Mouse (Mus musculus) brain, embryonic 18.5 days (tissue): ENCODE data around the gene Keap1.
"Not testable (repeated sequence)": the region's sequence is repeated elsewhere in the genome, so short reads cannot be mapped to it uniquely, and the experiment has no call there.

Experiments used
- DNase-seq: peaks from one replicate; pipeline ENCODE4 v3.0.0-alpha.2; 2012; ENCODE audit warnings: low read depth, low spot score

Gene Keap1

GRCm38 (mm10) chr9:21238733-21239464, at the start of gene Keap1:
Gene Keap1 (minus strand): TSS chr9:21239361.
- DNase-seq = no peak

DNA sequence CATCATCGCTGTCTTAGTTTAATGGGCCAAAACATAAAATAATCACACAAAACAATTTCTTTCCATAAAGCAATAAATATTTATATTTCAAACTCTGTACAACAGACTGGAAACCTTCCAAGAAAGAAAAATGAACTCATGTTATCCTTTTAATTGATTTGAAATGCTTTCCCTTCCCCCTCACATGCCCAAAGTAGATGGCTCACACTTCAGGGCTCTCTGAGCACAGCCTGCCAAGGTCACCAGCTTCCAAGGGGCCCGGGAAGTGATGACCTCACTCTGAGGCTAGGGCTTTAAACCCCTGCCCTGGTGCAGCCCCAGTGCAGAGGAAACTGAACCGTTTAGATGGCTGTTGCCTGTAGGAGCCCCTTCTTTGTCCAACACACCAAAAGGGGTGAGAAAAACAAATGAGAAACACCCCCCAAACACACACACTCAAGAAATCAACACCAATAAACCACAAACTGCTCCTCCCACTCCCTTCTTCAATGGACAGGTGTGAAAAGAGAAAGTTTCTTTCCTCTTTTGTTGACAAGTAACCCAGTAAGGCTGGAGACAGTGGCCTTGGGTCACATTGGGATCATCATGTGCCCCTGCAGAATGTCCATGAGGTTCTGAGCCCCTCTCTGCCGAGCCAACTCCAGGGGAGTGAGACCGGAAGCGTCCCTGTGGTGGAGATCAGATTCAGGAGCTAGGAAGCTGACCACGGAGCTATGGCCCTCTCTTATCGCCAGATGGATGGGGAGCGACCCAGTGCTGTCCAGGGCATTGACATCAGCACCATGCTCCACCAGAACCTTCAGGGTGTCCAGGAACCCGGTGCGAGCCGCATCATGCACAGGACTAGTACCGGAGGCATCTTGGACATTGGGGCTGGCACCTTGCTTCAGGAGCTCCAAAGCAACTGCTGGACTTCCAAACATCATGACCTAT, 49.5 kb upstream of the Keap1 start:
- DNase-seq = no peak

GRCm38 (mm10) chr9:21287571-21288402, 48.6 kb upstream of the Keap1 start, which contains the start of gene Kri1:
Gene Kri1 (minus strand): TSS chr9:21287969.
- DNase-seq = peak; percentile 94

DNA sequence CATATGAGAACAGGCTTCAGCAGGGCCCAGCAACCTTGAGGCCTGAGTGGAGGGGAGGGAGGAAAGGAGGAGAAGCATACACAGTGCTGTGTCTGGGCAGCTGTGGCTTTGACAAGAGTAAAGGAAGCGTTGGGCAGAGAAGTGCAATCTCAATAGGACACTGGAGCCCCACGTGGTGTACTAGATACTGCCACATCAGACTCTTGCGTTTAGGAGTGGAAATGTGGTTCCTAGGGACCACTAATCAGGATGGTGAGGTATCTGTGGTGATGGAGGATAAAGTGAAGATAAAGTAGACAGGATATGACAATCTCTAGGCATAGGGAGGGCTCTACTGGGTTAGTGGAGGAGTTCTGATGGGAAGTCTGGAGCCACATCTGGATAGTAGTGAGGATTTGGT, 47.6 kb upstream of the Keap1 start:
- no peak for DNase-seq

GRCm38 (mm10) chr9:21283994-21284393, 44.8 kb upstream of the Keap1 start:
- no peak for DNase-seq

- DNase-seq = no peak
Measured at GRCm38 (mm10) chr9:21283591-21283990, 44.4 kb upstream of the Keap1 start.

DNA sequence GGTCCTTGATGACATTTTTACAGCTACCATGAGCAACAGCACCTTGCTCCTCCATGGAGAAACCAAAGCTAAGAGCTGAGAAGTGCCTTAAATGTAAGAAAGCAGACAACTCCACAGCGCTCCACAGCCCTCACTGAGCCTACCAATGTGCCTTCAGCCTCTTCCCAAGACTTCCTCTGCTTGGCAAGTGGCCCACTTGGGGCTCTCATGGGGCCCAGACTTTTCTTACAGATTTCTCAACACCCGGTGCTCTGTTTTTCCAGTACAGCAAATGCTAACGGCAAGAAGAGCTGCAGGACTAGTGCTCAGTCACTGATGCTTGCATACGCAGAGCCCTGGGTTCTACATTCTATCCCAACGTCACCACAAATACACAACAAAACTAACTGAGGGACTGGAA, 38.6 kb upstream of the Keap1 start:
- no peak for DNase-seq

GRCm38 (mm10) chr9:21276307-21276706, 37.1 kb upstream of the Keap1 start:
- no peak for DNase-seq

- no peak for DNase-seq
Measured at GRCm38 (mm10) chr9:21275727-21276126, 36.6 kb upstream of the Keap1 start.

GRCm38 (mm10) chr9:21275013-21275710, 36.0 kb upstream of the Keap1 start:
- DNase-seq = no peak

DNA sequence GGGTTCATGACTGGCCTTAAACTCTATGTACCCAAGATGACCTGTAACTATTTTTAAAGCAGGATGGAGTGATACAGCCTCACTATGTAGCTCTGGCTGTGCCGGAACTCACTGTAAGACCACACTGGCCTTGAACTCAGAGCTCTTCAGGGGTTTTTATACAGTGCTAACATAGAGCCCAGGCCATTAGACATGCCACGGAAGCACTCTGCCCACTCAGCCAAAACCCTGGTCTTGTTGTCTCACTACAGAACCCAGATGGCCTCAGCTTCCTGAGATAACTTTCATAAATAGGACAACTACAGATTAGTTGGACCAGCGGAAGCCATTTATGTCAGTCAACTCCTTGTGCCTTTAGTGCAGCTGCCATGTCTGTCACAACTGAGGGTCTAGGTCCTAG, 35.2 kb upstream of the Keap1 start:
- DNase-seq = no peak

DNA sequence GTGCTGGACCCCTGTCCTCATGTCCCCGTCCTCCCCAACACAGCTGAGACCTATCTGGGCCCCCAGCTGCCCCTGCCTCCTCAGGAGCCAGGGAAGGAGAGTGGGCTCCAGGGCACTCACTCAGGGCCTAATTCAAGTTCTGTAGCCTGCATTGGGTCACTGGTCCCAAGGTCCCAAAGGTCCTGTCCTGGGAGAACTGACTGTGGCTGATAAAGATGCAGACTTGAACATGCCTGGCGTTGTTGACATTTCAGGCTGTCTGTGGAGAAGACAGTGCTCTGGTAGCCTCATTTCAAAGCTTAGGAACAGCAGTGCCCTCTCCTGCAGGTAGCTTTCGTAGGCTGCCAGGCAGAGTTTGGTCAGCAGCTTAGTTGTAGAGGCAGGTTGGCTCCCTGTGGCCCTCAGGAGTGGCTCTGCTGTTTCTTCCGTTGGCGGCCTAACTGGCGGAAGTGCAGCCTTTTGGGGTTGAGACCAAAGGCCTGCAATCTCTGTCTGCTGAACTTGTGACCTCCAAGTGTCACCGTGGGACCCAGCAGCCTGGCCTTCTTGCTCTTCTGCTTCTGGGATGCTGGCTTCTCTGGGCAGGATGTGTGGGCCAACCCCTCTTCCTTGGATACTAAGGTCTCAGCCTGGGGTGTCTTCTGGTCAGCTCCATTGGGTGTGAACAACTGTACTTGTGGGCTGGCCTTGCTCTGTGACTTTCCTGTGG, 34.5 kb upstream of the Keap1 start:
- DNase-seq = no peak

GRCm38 (mm10) chr9:21273094-21273493, 33.9 kb upstream of the Keap1 start:
- no peak for DNase-seq

- no peak for DNase-seq
Measured at GRCm38 (mm10) chr9:21272391-21272790, 33.2 kb upstream of the Keap1 start.

GRCm38 (mm10) chr9:21269590-21269989, 30.4 kb upstream of the Keap1 start:
- DNase-seq = not testable (repeated sequence)

GRCm38 (mm10) chr9:21268305-21268704, 29.1 kb upstream of the Keap1 start:
- no peak for DNase-seq

- no peak for DNase-seq
Measured at GRCm38 (mm10) chr9:21266889-21267288, 27.7 kb upstream of the Keap1 start.

DNA sequence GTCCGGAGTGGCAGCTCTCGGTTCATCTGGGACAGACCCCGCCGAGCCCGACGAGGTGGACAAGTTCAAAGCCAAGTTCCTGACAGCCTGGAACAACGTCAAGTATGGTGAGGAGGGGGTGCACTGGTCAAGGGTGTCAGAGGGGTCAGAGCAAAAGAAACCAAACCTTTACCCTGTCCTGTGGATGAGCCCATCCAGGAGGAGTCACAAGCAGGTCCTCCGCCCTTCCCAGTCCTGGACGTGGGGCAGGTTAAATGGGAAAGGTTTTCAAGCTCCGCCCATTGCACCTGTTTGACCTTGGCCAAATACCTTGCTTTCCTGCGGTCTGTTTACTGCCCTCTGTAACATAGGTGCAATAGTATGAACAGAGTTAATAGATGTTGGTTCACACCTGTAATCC, 26.4 kb upstream of the Keap1 start:
- DNase-seq = no peak

DNA sequence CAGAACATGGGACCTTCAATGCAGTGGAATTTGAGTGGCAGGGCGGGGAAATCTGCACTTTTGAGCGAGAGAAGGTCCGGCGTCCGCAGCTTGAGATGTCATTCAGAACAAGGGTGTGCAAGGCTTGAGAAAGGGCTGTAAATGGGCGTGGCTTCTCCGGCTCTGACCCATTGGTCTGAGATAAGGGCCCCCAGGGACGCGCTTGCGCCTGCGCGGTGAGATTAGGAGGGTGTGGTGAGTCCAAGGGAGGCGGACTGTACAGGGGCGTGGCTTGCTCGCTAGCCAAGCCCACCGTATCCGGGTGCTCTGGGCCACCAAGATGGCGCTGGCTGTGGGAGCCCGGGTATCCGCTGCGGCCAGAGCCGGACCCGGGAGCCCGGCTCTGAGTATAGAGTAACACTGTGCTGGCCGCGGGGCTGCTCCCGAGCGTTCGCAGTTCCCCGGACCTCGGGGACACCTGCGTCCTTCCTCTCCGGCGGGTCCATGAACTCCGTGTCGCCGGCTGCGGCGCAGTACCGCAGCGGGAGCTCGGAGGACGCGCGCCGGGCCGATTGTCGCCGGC, 25.9 kb upstream of the Keap1 start, which contains the start of gene Atg4d:
Gene Atg4d (plus strand): TSS at position 294 of the 562 bp plus-strand sequence.
- peak; percentile 93 for DNase-seq
